Mouse (Mus musculus): Measurements from ENCODE around the gene Trio. TPM values are rescaled to one million over a fixed set of nuclear protein-coding genes. Genes with fewer than 3 reads are reported as not detected.

Gene Trio
- polyA plus RNA-seq, 1 experiment from 2014 or later, result 28.9 TPM

GRCm38 (mm10) chr15:28024031-28024964 is 1.4 kb downstream of the Trio start:
- H3K27me3 ChIP-seq (ENCODE audit: insufficient read depth, low read length), result no peaks in the 10 kb centered on the region
- TF ChIP-seq CTCF (IDR thresholded peaks at IDR 0.05; ENCODE audit: low read depth), result no peak
- H3K4me2 ChIP-seq, result peak overlapping the region; percentile 95
- ATAC-seq (ENCODE audit: insufficient read depth), result peak; percentile 48
- H3K4me1 ChIP-seq (ENCODE audit: insufficient read depth), result peaks cover 38% of the 10 kb centered on the region
- peak; percentile 82 for DNase-seq
- peak overlapping the region; percentile 91 for H3K4me3 ChIP-seq (ENCODE audit: low read depth, low read length)
- H3K9ac ChIP-seq, result peak overlapping the region; percentile 94
- H3K27ac ChIP-seq (ENCODE audit: low read depth), result peak overlapping the region; percentile 97
- no peaks in the 10 kb centered on the region for H3K9me3 ChIP-seq (ENCODE audit: low read depth, low read length)
- H3K36me3 ChIP-seq (ENCODE audit: insufficient read depth), result no peaks in the 10 kb centered on the region
- WGBS, result under 1% methylated on average over 80 of the region's 81 CpGs

DNA sequence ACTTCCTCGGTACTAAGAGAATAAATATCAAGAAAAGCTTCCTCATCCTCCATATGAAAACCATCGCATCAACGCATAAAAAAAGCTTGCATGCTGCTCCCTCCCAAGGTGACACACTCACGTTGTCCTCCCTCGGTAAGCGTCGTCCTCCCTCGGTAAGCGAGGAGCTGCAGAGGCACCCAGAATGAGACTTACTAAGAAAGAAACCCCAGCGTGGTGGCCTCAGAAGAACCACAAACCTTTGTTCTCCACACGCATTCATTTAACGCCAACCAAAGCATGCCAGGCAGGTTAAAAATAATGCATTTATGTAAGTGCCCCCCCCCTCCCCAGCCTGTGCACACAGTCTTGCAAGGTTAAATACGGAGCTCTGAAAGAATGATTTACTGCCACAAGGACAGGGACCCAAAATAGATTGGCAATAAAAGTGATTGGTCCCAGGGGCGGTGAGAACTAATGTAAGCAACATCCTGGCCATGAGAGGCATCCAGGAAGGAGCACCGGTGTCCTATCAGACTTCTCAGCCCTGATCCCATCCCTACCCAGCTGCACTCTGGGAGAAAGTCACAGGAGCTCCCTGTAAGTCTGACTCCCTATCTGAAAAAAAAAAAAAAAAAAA is 3.9 kb downstream of the Trio start:
- H3K4me2 ChIP-seq, result peak overlapping the region; percentile 40; the same call in 1 of the 2 replicates
- 16% methylated on average over 15 of the region's 15 CpGs for WGBS
- DNase-seq, result no peak
- H3K9ac ChIP-seq, result 0 out of 2 replicates have a peak overlapping the region, but pooled peaks have one; percentile 20
- H3K27ac ChIP-seq (ENCODE audit: low read depth), result no peak overlapping the region
- H3K27me3 ChIP-seq (ENCODE audit: insufficient read depth, low read length), result no peaks in the 10 kb centered on the region
- peaks cover 45% of the 10 kb centered on the region for H3K4me1 ChIP-seq (ENCODE audit: insufficient read depth)
- H3K9me3 ChIP-seq (ENCODE audit: low read depth, low read length), result no peaks in the 10 kb centered on the region
- H3K36me3 ChIP-seq (ENCODE audit: insufficient read depth), result no peaks in the 10 kb centered on the region
- no peak for TF ChIP-seq CTCF (IDR thresholded peaks at IDR 0.05; ENCODE audit: low read depth)
- no peak overlapping the region for H3K4me3 ChIP-seq (ENCODE audit: low read depth, low read length)
- ATAC-seq (ENCODE audit: insufficient read depth), result no peak

GRCm38 (mm10) chr15:28019393-28020070 is 6.1 kb downstream of the Trio start:
- no peak overlapping the region for H3K4me3 ChIP-seq (ENCODE audit: low read depth, low read length)
- WGBS, result 26% methylated on average over 7 of the region's 7 CpGs
- H3K4me1 ChIP-seq (ENCODE audit: insufficient read depth), result peaks cover 38% of the 10 kb centered on the region

DNA sequence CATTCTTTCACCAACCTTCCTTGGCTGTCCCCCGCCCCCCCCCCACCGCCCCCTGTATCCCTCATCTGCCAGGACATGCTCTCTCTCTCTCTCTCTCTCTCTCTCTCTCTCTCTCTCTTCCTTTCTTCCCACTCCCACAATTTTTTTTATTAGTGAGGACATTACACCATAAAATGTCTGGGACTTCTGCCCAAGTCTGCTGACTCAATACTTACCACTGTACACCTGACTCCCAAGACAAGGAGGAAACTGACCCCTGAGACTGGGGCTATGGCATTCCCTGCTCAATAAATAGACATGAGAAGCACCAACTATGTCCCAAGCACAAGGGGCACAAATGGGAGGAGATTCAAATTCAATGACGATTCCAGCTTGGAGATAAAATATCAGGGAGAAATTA is 18.1 kb downstream of the Trio start:
- Histone ChIP-seq H3K36me3 (ENCODE audit: insufficient read depth) (no peaks in the 10 kb centered on the region), H3K4me2 (no peak overlapping the region), H3K27ac (ENCODE audit: low read depth) (no peak overlapping the region), H3K27me3 (ENCODE audit: insufficient read depth, low read length) (no peaks in the 10 kb centered on the region), H3K4me1 (ENCODE audit: insufficient read depth) (peaks cover 19% of the 10 kb centered on the region), H3K9me3 (ENCODE audit: low read depth, low read length) (no peaks in the 10 kb centered on the region), H3K9ac (no peak overlapping the region), H3K4me3 (ENCODE audit: low read depth, low read length) (no peak overlapping the region)
- 65% methylated on average over 3 of the region's 3 CpGs for WGBS
- TF ChIP-seq CTCF (IDR thresholded peaks at IDR 0.05; ENCODE audit: low read depth), result no peak
- ATAC-seq (ENCODE audit: insufficient read depth), result no peak
- no peak for DNase-seq

More at GRCm38 (mm10) chr15:28019393-28020070, 6.1 kb downstream of the Trio start:
- ATAC-seq (ENCODE audit: insufficient read depth), result peak; percentile 47; the same call in 1 of the 2 replicates
- H3K9ac ChIP-seq, result no peak overlapping the region
- peak; percentile 74 for DNase-seq
- TF ChIP-seq CTCF (IDR thresholded peaks at IDR 0.05; ENCODE audit: low read depth), result peak; percentile 19; the same call in 1 of the 2 replicates
- peak overlapping the region; percentile 27; the same call in 1 of the 2 replicates for H3K27ac ChIP-seq (ENCODE audit: low read depth)
- no peaks in the 10 kb centered on the region for H3K36me3 ChIP-seq (ENCODE audit: insufficient read depth)
- peak overlapping the region; percentile 12; the same call in 1 of the 2 replicates for H3K4me2 ChIP-seq
- no peaks in the 10 kb centered on the region for H3K9me3 ChIP-seq (ENCODE audit: low read depth, low read length)
- no peaks in the 10 kb centered on the region for H3K27me3 ChIP-seq (ENCODE audit: insufficient read depth, low read length)

GRCm38 (mm10) chr15:28004192-28004767 is 21.4 kb downstream of the Trio start:
- Histone ChIP-seq H3K4me3 (ENCODE audit: low read depth, low read length) (no peak overlapping the region), H3K36me3 (ENCODE audit: insufficient read depth) (no peaks in the 10 kb centered on the region), H3K4me2 (peak overlapping the region; percentile 18; the same call in 1 of the 2 replicates), H3K27ac (ENCODE audit: low read depth) (peak overlapping the region; percentile 66), H3K9me3 (ENCODE audit: low read depth, low read length) (no peaks in the 10 kb centered on the region), H3K27me3 (ENCODE audit: insufficient read depth, low read length) (no peaks in the 10 kb centered on the region), H3K4me1 (ENCODE audit: insufficient read depth) (peaks cover 25% of the 10 kb centered on the region), H3K9ac (no peak overlapping the region)
- 50% methylated on average over 5 of the region's 5 CpGs for WGBS
- peak; percentile 65 for DNase-seq
- TF ChIP-seq CTCF (IDR thresholded peaks at IDR 0.05; ENCODE audit: low read depth), result no peak
- ATAC-seq (ENCODE audit: insufficient read depth), result 0 out of 2 replicates have a peak, but pooled peaks have one; percentile 9

GRCm38 (mm10) chr15:28002515-28002914 is 23.1 kb downstream of the Trio start:
- Histone ChIP-seq H3K27ac (ENCODE audit: low read depth) (no peak overlapping the region), H3K4me1 (ENCODE audit: insufficient read depth) (peaks cover 34% of the 10 kb centered on the region), H3K27me3 (ENCODE audit: insufficient read depth, low read length) (no peaks in the 10 kb centered on the region), H3K4me3 (ENCODE audit: low read depth, low read length) (no peak overlapping the region), H3K9me3 (ENCODE audit: low read depth, low read length) (no peaks in the 10 kb centered on the region), H3K9ac (no peak overlapping the region), H3K36me3 (ENCODE audit: insufficient read depth) (no peaks in the 10 kb centered on the region), H3K4me2 (no peak overlapping the region)
- no peak for TF ChIP-seq CTCF (IDR thresholded peaks at IDR 0.05; ENCODE audit: low read depth)
- ATAC-seq (ENCODE audit: insufficient read depth) (no peak), DNase-seq (no peak)
- 85% methylated on average over 3 of the region's 3 CpGs for WGBS
